Mouse (Mus musculus): ENCODE measurements around the gene Arid5a. TPM values are rescaled to one million over a fixed set of nuclear protein-coding genes. Genes with fewer than 3 reads are reported as not detected.

Gene Arid5a
- total RNA-seq, 1 experiment: 7.9 TPM

- TF ChIP-seq MAFK (IDR thresholded peaks at IDR 0.05; ENCODE audit: insufficient read depth, low read depth, low read length) (no peak), ZC3H11A (IDR thresholded peaks at IDR 0.05; ENCODE audit: borderline replicate concordance, low read depth, low read length) (no peak), HCFC1 (IDR thresholded peaks at IDR 0.05; ENCODE audit: borderline replicate concordance, insufficient read depth, low read length) (no peak), CHD2 (IDR thresholded peaks at IDR 0.05; ENCODE audit: low read depth, low read length) (no peak), ZNF384 (IDR thresholded peaks at IDR 0.05; ENCODE audit: low read depth, low read length) (no peak)
- in situ Hi-C loops (cut with MboI; ENCODE audit: low sequenced_read_pairs in 2 of 2, unreplicated experiment in 2 of 2): no loop called here
- Histone ChIP-seq H3K9me3 (ENCODE audit: control insufficient read depth, insufficient read depth, low read depth, low read length) (no peaks in the 10 kb centered on the region), H3K27ac (ENCODE audit: insufficient read depth, low read depth, low read length, poor library complexity, severe bottlenecking) (no peak overlapping the region), H3K9ac (ENCODE audit: insufficient read depth, low read depth, low read length, poor library complexity, severe bottlenecking) (no peak overlapping the region), H3K36me3 (ENCODE audit: control insufficient read depth, insufficient read depth, low read length, poor library complexity, severe bottlenecking) (no peaks in the 10 kb centered on the region), H3K4me1 (ENCODE audit: control insufficient read depth in 2 of 2, insufficient read depth in 2 of 2, low read length in 2 of 2, poor library complexity in 1 of 2) (peaks cover 0 to 8% of the 10 kb centered on the region in 2 experiments; a peak in 1 of 4 replicates), H3K4me3 (ENCODE audit: insufficient read depth in 1 of 2, low read depth in 1 of 2, low read length in 2 of 2, poor library complexity in 1 of 2, severe bottlenecking in 1 of 2) (no peak overlapping the region)
- DNase-seq (ENCODE audit: low read depth, low spot score): no peak
Measured at GRCm38 (mm10) chr1:36300486-36300885, 7.0 kb upstream of the Arid5a start.

DNA sequence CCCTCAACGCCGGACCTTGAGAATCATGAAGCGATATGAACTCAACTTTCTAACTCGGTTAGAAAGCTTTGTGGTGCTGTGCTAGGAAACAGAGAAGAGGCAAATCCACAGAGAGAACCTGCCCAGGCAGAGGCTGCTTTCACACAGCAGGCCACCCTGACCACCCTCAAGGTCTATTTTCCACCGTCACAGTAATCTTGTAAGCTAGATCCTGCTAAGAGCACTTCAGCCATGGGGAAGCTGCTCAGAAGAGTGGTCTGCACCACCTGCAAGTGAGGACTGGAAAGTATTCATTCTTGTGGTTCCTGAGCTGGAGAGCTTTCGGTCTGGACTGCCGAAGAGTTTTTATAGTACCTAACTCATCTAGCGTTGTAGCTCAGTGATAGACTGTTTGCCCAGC lies 5.3 kb upstream of the Arid5a start:
- Histone ChIP-seq H3K9me3 (ENCODE audit: control insufficient read depth, insufficient read depth, low read depth, low read length) (no peaks in the 10 kb centered on the region), H3K27ac (ENCODE audit: insufficient read depth, low read depth, low read length, poor library complexity, severe bottlenecking) (no peak overlapping the region), H3K36me3 (ENCODE audit: control insufficient read depth, insufficient read depth, low read length, poor library complexity, severe bottlenecking) (no peaks in the 10 kb centered on the region), H3K9ac (ENCODE audit: insufficient read depth, low read depth, low read length, poor library complexity, severe bottlenecking) (no peak overlapping the region), H3K4me1 (ENCODE audit: control insufficient read depth in 2 of 2, insufficient read depth in 2 of 2, low read length in 2 of 2, poor library complexity in 1 of 2) (peaks cover 0 to 8% of the 10 kb centered on the region in 2 experiments; a peak in 1 of 4 replicates), H3K4me3 (ENCODE audit: insufficient read depth in 1 of 2, low read depth in 1 of 2, low read length in 2 of 2, poor library complexity in 1 of 2, severe bottlenecking in 1 of 2) (no peak overlapping the region)
- in situ Hi-C loops (cut with MboI; ENCODE audit: low sequenced_read_pairs in 2 of 2, unreplicated experiment in 2 of 2): no loop called here
- no peak for DNase-seq (ENCODE audit: low read depth, low spot score)
- TF ChIP-seq HCFC1 (IDR thresholded peaks at IDR 0.05; ENCODE audit: borderline replicate concordance, insufficient read depth, low read length) (no peak), ZC3H11A (IDR thresholded peaks at IDR 0.05; ENCODE audit: borderline replicate concordance, low read depth, low read length) (no peak), MAFK (IDR thresholded peaks at IDR 0.05; ENCODE audit: insufficient read depth, low read depth, low read length) (no peak), ZNF384 (IDR thresholded peaks at IDR 0.05; ENCODE audit: low read depth, low read length) (no peak), CHD2 (IDR thresholded peaks at IDR 0.05; ENCODE audit: low read depth, low read length) (no peak)

DNA sequence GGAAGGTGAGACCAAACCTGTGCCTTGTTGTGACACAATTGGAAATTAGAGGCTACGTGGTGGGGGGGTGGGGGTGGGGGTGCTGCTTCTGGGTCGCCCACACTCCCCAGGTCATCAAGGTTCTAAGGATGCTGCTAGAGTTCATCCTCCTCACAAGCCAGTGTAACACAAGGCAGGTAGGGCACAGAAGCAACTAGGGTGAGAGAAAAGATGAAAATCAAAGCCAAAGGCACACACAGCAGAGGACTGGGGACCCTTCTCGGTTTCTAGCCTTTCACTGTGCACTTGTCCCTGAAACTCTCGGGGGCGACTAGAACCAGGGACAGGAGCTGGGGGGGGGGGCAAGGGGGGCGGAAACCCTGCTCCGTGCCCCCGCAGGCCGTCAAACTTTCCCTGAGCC lies 4.6 kb upstream of the Arid5a start:
- DNase-seq (ENCODE audit: low read depth, low spot score): no peak
- in situ Hi-C loops (cut with MboI; ENCODE audit: low sequenced_read_pairs in 2 of 2, unreplicated experiment in 2 of 2): no loop called here
- Histone ChIP-seq H3K36me3 (ENCODE audit: control insufficient read depth, insufficient read depth, low read length, poor library complexity, severe bottlenecking) (no peaks in the 10 kb centered on the region), H3K4me3 (ENCODE audit: insufficient read depth in 1 of 2, low read depth in 1 of 2, low read length in 2 of 2, poor library complexity in 1 of 2, severe bottlenecking in 1 of 2) (peak overlapping the region; percentile 62 to 70), H3K4me1 (ENCODE audit: control insufficient read depth in 2 of 2, insufficient read depth in 2 of 2, low read length in 2 of 2, poor library complexity in 1 of 2) (peaks cover 0 to 6% of the 10 kb centered on the region in 2 experiments; a peak in 1 of 4 replicates), H3K9ac (ENCODE audit: insufficient read depth, low read depth, low read length, poor library complexity, severe bottlenecking) (peak overlapping the region; percentile 41), H3K9me3 (ENCODE audit: control insufficient read depth, insufficient read depth, low read depth, low read length) (no peaks in the 10 kb centered on the region), H3K27ac (ENCODE audit: insufficient read depth, low read depth, low read length, poor library complexity, severe bottlenecking) (no peak overlapping the region)
- TF ChIP-seq ZC3H11A (IDR thresholded peaks at IDR 0.05; ENCODE audit: borderline replicate concordance, low read depth, low read length) (no peak), ZNF384 (IDR thresholded peaks at IDR 0.05; ENCODE audit: low read depth, low read length) (no peak), HCFC1 (IDR thresholded peaks at IDR 0.05; ENCODE audit: borderline replicate concordance, insufficient read depth, low read length) (no peak), CHD2 (IDR thresholded peaks at IDR 0.05; ENCODE audit: low read depth, low read length) (no peak), MAFK (IDR thresholded peaks at IDR 0.05; ENCODE audit: insufficient read depth, low read depth, low read length) (no peak)

GRCm38 (mm10) chr1:36303381-36304320 lies 3.9 kb upstream of the Arid5a start:
- in situ Hi-C loops (cut with MboI; ENCODE audit: low sequenced_read_pairs in 2 of 2, unreplicated experiment in 2 of 2): no loop called here
- Histone ChIP-seq H3K9ac (ENCODE audit: insufficient read depth, low read depth, low read length, poor library complexity, severe bottlenecking) (peak overlapping the region; percentile 41), H3K4me1 (ENCODE audit: control insufficient read depth in 2 of 2, insufficient read depth in 2 of 2, low read length in 2 of 2, poor library complexity in 1 of 2) (peaks cover 0 to 6% of the 10 kb centered on the region in 2 experiments; a peak in 1 of 4 replicates), H3K4me3 (ENCODE audit: insufficient read depth in 1 of 2, low read depth in 1 of 2, low read length in 2 of 2, poor library complexity in 1 of 2, severe bottlenecking in 1 of 2) (peak overlapping the region; percentile 62 to 70), H3K27ac (ENCODE audit: insufficient read depth, low read depth, low read length, poor library complexity, severe bottlenecking) (no peak overlapping the region), H3K36me3 (ENCODE audit: control insufficient read depth, insufficient read depth, low read length, poor library complexity, severe bottlenecking) (no peaks in the 10 kb centered on the region), H3K9me3 (ENCODE audit: control insufficient read depth, insufficient read depth, low read depth, low read length) (no peaks in the 10 kb centered on the region)
- no peak for DNase-seq (ENCODE audit: low read depth, low spot score)
- TF ChIP-seq CHD2 (IDR thresholded peaks at IDR 0.05; ENCODE audit: low read depth, low read length) (no peak), HCFC1 (IDR thresholded peaks at IDR 0.05; ENCODE audit: borderline replicate concordance, insufficient read depth, low read length) (peak; percentile 90), ZC3H11A (IDR thresholded peaks at IDR 0.05; ENCODE audit: borderline replicate concordance, low read depth, low read length) (no peak)

Data from ES-E14 (cell line).